Mouse (Mus musculus): ENCODE measurements around the gene Dap. TPM values are rescaled to one million over a fixed set of nuclear protein-coding genes. Genes with fewer than 3 reads are reported as not detected.

Gene Dap
- polyA plus RNA-seq (2014; fragmentation: Nextera tagmentation; extraction: Ambion mirVana), result 98.8 and 107 TPM in 2 replicates

GRCm38 (mm10) chr15:31224135-31224761 lies at the start of gene Dap:
TSS of gene Dap (plus strand) at chr15:31224314.
- H3K9me3 ChIP-seq (ENCODE audit: control insufficient read depth, low read depth, low read length), result no peaks in the 10 kb centered on the region
- no peaks in the 10 kb centered on the region for H3K4me1 ChIP-seq (ENCODE audit: control insufficient read depth, insufficient read depth, low read length)
- WGBS, result under 1% methylated on average over 67 of the region's 67 CpGs
- peak within 1 kb of the TSS; percentile 61 for H3K4me3 ChIP-seq (ENCODE audit: low read depth, low read length)
- no peaks in the 10 kb centered on the region for H3K27me3 ChIP-seq (ENCODE audit: control insufficient read depth, insufficient read depth, low read length)
- H3K27ac ChIP-seq (ENCODE audit: low read length), result peak within 1 kb of the TSS; percentile 75
- peak; percentile 99 for ATAC-seq (ENCODE audit: insufficient number of reproducible peaks, insufficient read depth, low FRiP score, low read depth)
- no peaks in the 10 kb centered on the region for H3K36me3 ChIP-seq (ENCODE audit: control insufficient read depth, insufficient read depth, low read length)
- peak within 1 kb of the TSS; percentile 80 for H3K9ac ChIP-seq (replicated peaks; ENCODE audit: low read depth, low read length)
- peak within 1 kb of the TSS; percentile 52 for H3K4me2 ChIP-seq (replicated peaks; ENCODE audit: low read depth, low read length)

- no peak overlapping the region for H3K9ac ChIP-seq (replicated peaks; ENCODE audit: low read depth, low read length)
- H3K4me2 ChIP-seq (replicated peaks; ENCODE audit: low read depth, low read length), result no peak overlapping the region
- H3K9me3 ChIP-seq (ENCODE audit: control insufficient read depth, low read depth, low read length), result no peaks in the 10 kb centered on the region
- no peaks in the 10 kb centered on the region for H3K36me3 ChIP-seq (ENCODE audit: control insufficient read depth, insufficient read depth, low read length)
- 37% methylated on average over 8 of the region's 8 CpGs for WGBS
- H3K27me3 ChIP-seq (ENCODE audit: control insufficient read depth, insufficient read depth, low read length), result no peaks in the 10 kb centered on the region
- ATAC-seq (ENCODE audit: insufficient number of reproducible peaks, insufficient read depth, low FRiP score, low read depth), result no peak
- no peak overlapping the region for H3K4me3 ChIP-seq (ENCODE audit: low read depth, low read length)
- no peaks in the 10 kb centered on the region for H3K4me1 ChIP-seq (ENCODE audit: control insufficient read depth, insufficient read depth, low read length)
- H3K27ac ChIP-seq (ENCODE audit: low read length), result no peak overlapping the region
These were observed 47.5 kb upstream of the Dap start for GRCm38 (mm10) chr15:31176566-31176965.

GRCm38 (mm10) chr15:31184651-31185443 lies 39.3 kb upstream of the Dap start:
- H3K27ac ChIP-seq (ENCODE audit: low read length), result no peak overlapping the region

GRCm38 (mm10) chr15:31185506-31185905 lies 38.6 kb upstream of the Dap start:
- Histone ChIP-seq H3K36me3 (ENCODE audit: control insufficient read depth, insufficient read depth, low read length) (no peaks in the 10 kb centered on the region), H3K4me3 (ENCODE audit: low read depth, low read length) (no peak overlapping the region), H3K4me1 (ENCODE audit: control insufficient read depth, insufficient read depth, low read length) (no peaks in the 10 kb centered on the region), H3K27ac (ENCODE audit: low read length) (no peak overlapping the region), H3K27me3 (ENCODE audit: control insufficient read depth, insufficient read depth, low read length) (no peaks in the 10 kb centered on the region), H3K9me3 (ENCODE audit: control insufficient read depth, low read depth, low read length) (no peaks in the 10 kb centered on the region), H3K4me2 (replicated peaks; ENCODE audit: low read depth, low read length) (no peak overlapping the region), H3K9ac (replicated peaks; ENCODE audit: low read depth, low read length) (no peak overlapping the region)
- ATAC-seq (ENCODE audit: insufficient number of reproducible peaks, insufficient read depth, low FRiP score, low read depth), result no peak
- WGBS, result 64% methylated on average over 5 of the region's 5 CpGs

More at GRCm38 (mm10) chr15:31184651-31185443, 39.3 kb upstream of the Dap start:
- Histone ChIP-seq H3K9ac (replicated peaks; ENCODE audit: low read depth, low read length) (no peak overlapping the region), H3K4me2 (replicated peaks; ENCODE audit: low read depth, low read length) (no peak overlapping the region), H3K4me3 (ENCODE audit: low read depth, low read length) (no peak overlapping the region), H3K27me3 (ENCODE audit: control insufficient read depth, insufficient read depth, low read length) (no peaks in the 10 kb centered on the region), H3K9me3 (ENCODE audit: control insufficient read depth, low read depth, low read length) (no peaks in the 10 kb centered on the region), H3K36me3 (ENCODE audit: control insufficient read depth, insufficient read depth, low read length) (no peaks in the 10 kb centered on the region), H3K4me1 (ENCODE audit: control insufficient read depth, insufficient read depth, low read length) (no peaks in the 10 kb centered on the region)
- WGBS, result 46% methylated on average over 12 of the region's 12 CpGs
- ATAC-seq (ENCODE audit: insufficient number of reproducible peaks, insufficient read depth, low FRiP score, low read depth), result no peak

- no peaks in the 10 kb centered on the region for H3K4me1 ChIP-seq (ENCODE audit: control insufficient read depth, insufficient read depth, low read length)
- WGBS, result 64% methylated on average over 6 of the region's 6 CpGs
These were observed 37.7 kb upstream of the Dap start for GRCm38 (mm10) chr15:31186371-31186901.

GRCm38 (mm10) chr15:31192563-31192962 lies 31.6 kb upstream of the Dap start:
- H3K27ac ChIP-seq (ENCODE audit: low read length), result no peak overlapping the region
- no peaks in the 10 kb centered on the region for H3K27me3 ChIP-seq (ENCODE audit: control insufficient read depth, insufficient read depth, low read length)
- no peak overlapping the region for H3K9ac ChIP-seq (replicated peaks; ENCODE audit: low read depth, low read length)
- no peak overlapping the region for H3K4me2 ChIP-seq (replicated peaks; ENCODE audit: low read depth, low read length)
- H3K36me3 ChIP-seq (ENCODE audit: control insufficient read depth, insufficient read depth, low read length), result no peaks in the 10 kb centered on the region
- H3K4me3 ChIP-seq (ENCODE audit: low read depth, low read length), result no peak overlapping the region
- H3K4me1 ChIP-seq (ENCODE audit: control insufficient read depth, insufficient read depth, low read length), result no peaks in the 10 kb centered on the region
- H3K9me3 ChIP-seq (ENCODE audit: control insufficient read depth, low read depth, low read length), result no peaks in the 10 kb centered on the region
- ATAC-seq (ENCODE audit: insufficient number of reproducible peaks, insufficient read depth, low FRiP score, low read depth), result no peak
- 95% methylated on average over 1 of the region's 1 CpGs for WGBS

More at GRCm38 (mm10) chr15:31186371-31186901, 37.7 kb upstream of the Dap start:
- no peak for ATAC-seq (ENCODE audit: insufficient number of reproducible peaks, insufficient read depth, low FRiP score, low read depth)
- H3K9me3 ChIP-seq (ENCODE audit: control insufficient read depth, low read depth, low read length), result no peaks in the 10 kb centered on the region
- H3K4me3 ChIP-seq (ENCODE audit: low read depth, low read length), result no peak overlapping the region
- no peaks in the 10 kb centered on the region for H3K36me3 ChIP-seq (ENCODE audit: control insufficient read depth, insufficient read depth, low read length)
- no peak overlapping the region for H3K9ac ChIP-seq (replicated peaks; ENCODE audit: low read depth, low read length)
- no peak overlapping the region for H3K4me2 ChIP-seq (replicated peaks; ENCODE audit: low read depth, low read length)
- no peaks in the 10 kb centered on the region for H3K27me3 ChIP-seq (ENCODE audit: control insufficient read depth, insufficient read depth, low read length)
- no peak overlapping the region; the same call in 1 of the 2 replicates for H3K27ac ChIP-seq (ENCODE audit: low read length)

- no peak for ATAC-seq (ENCODE audit: insufficient number of reproducible peaks, insufficient read depth, low FRiP score, low read depth)
- no peaks in the 10 kb centered on the region for H3K4me1 ChIP-seq (ENCODE audit: control insufficient read depth, insufficient read depth, low read length)
- no peak overlapping the region for H3K9ac ChIP-seq (replicated peaks; ENCODE audit: low read depth, low read length)
- 71% methylated on average over 6 of the region's 6 CpGs for WGBS
- no peak overlapping the region for H3K4me2 ChIP-seq (replicated peaks; ENCODE audit: low read depth, low read length)
- no peaks in the 10 kb centered on the region for H3K27me3 ChIP-seq (ENCODE audit: control insufficient read depth, insufficient read depth, low read length)
- no peaks in the 10 kb centered on the region for H3K9me3 ChIP-seq (ENCODE audit: control insufficient read depth, low read depth, low read length)
- no peak overlapping the region for H3K4me3 ChIP-seq (ENCODE audit: low read depth, low read length)
- no peaks in the 10 kb centered on the region for H3K36me3 ChIP-seq (ENCODE audit: control insufficient read depth, insufficient read depth, low read length)
- no peak overlapping the region for H3K27ac ChIP-seq (ENCODE audit: low read length)
These were observed 28.3 kb upstream of the Dap start for GRCm38 (mm10) chr15:31195776-31196175.

GRCm38 (mm10) chr15:31207346-31208093 lies 16.6 kb upstream of the Dap start:
- H3K4me2 ChIP-seq (replicated peaks; ENCODE audit: low read depth, low read length), result no peak overlapping the region
- H3K9me3 ChIP-seq (ENCODE audit: control insufficient read depth, low read depth, low read length), result no peaks in the 10 kb centered on the region
- H3K27ac ChIP-seq (ENCODE audit: low read length), result no peak overlapping the region
- no peaks in the 10 kb centered on the region for H3K4me1 ChIP-seq (ENCODE audit: control insufficient read depth, insufficient read depth, low read length)
- H3K27me3 ChIP-seq (ENCODE audit: control insufficient read depth, insufficient read depth, low read length), result no peaks in the 10 kb centered on the region
- ATAC-seq (ENCODE audit: insufficient number of reproducible peaks, insufficient read depth, low FRiP score, low read depth), result no peak
- 83% methylated on average over 9 of the region's 9 CpGs for WGBS
- H3K4me3 ChIP-seq (ENCODE audit: low read depth, low read length), result no peak overlapping the region
- H3K9ac ChIP-seq (replicated peaks; ENCODE audit: low read depth, low read length), result no peak overlapping the region
- no peaks in the 10 kb centered on the region for H3K36me3 ChIP-seq (ENCODE audit: control insufficient read depth, insufficient read depth, low read length)
